Mouse (Mus musculus) liver, embryonic 15.5 days (tissue): ENCODE measurements around the gene Ranbp10. TPM values are rescaled to one million over a fixed set of nuclear protein-coding genes. Genes with fewer than 3 reads are reported as not detected.

Experiments used
- ATAC-seq: fragments of 200-750 bp; cut with Nextera tagmentation; 2 replicates; pipeline ENCODE4 v1.8.0; 2017; ENCODE audit warnings: moderate number of reproducible peaks, mild to moderate bottlenecking, moderate library complexity; ENCODE audit not compliant: insufficient read depth
- H3K27ac ChIP-seq: fragments of 300-500 bp; sonication (generic); replicated peaks from 2 replicates; pipeline ENCODE4 v1.5.1; 2015; ENCODE audit warnings: mild to moderate bottlenecking, inconsistent platforms
- H3K27me3 ChIP-seq: fragments of 300-500 bp; sonication (generic); 2 replicates; pipeline ENCODE4 v1.6.1; 2015; ENCODE audit warnings: mild to moderate bottlenecking, inconsistent platforms
- H3K36me3 ChIP-seq: fragments of 300-500 bp; sonication (generic); replicated peaks from 2 replicates; pipeline ENCODE4 v1.6.1; 2015; ENCODE audit warnings: moderate library complexity, mild to moderate bottlenecking, inconsistent platforms
- H3K4me1 ChIP-seq: fragments of 300-500 bp; sonication (generic); replicated peaks from 2 replicates; pipeline ENCODE4 v1.6.1; 2015; ENCODE audit warnings: inconsistent platforms
- H3K4me2 ChIP-seq: fragments of 300-500 bp; sonication (generic); 2 replicates; pipeline ENCODE4 v1.6.1; 2015; ENCODE audit warnings: moderate library complexity, mild to moderate bottlenecking, inconsistent platforms
- H3K4me3 ChIP-seq: fragments of 300-500 bp; sonication (generic); replicated peaks from 2 replicates; pipeline ENCODE4 v1.5.1; 2015; ENCODE audit warnings: mild to moderate bottlenecking, inconsistent platforms
- H3K9ac ChIP-seq: fragments of 300-500 bp; sonication (generic); 2 replicates; pipeline ENCODE4 v1.6.1; 2015; ENCODE audit warnings: moderate library complexity, mild to moderate bottlenecking, inconsistent platforms
- H3K9me3 ChIP-seq: fragments of 300-500 bp; sonication (generic); replicated peaks from 2 replicates; pipeline ENCODE4 v1.6.1; 2016; ENCODE audit warnings: inconsistent platforms
- WGBS: fragments of 180-500 bp; shearing (Covaris S2); methylation state at CpG from one replicate; pipeline ENCODE4 v1.1.7; 2015; ENCODE audit warnings: mixed read lengths; ENCODE audit not compliant: insufficient replicate concordance; 5-methylcytosine and 5-hydroxymethylcytosine counted together
- polyA plus RNA-seq: library from polyadenylated mRNA; unstranded; fragments of >200 nt; fragmentation: Nextera tagmentation; extraction: Ambion mirVana; gene quantifications from 2 replicates; pipeline ENCODE4 v1.2.1, GENCODE M21; 2015

The Ranbp10 gene
- 45.0 and 52.2 TPM in 2 replicates for polyA plus RNA-seq

DNA sequence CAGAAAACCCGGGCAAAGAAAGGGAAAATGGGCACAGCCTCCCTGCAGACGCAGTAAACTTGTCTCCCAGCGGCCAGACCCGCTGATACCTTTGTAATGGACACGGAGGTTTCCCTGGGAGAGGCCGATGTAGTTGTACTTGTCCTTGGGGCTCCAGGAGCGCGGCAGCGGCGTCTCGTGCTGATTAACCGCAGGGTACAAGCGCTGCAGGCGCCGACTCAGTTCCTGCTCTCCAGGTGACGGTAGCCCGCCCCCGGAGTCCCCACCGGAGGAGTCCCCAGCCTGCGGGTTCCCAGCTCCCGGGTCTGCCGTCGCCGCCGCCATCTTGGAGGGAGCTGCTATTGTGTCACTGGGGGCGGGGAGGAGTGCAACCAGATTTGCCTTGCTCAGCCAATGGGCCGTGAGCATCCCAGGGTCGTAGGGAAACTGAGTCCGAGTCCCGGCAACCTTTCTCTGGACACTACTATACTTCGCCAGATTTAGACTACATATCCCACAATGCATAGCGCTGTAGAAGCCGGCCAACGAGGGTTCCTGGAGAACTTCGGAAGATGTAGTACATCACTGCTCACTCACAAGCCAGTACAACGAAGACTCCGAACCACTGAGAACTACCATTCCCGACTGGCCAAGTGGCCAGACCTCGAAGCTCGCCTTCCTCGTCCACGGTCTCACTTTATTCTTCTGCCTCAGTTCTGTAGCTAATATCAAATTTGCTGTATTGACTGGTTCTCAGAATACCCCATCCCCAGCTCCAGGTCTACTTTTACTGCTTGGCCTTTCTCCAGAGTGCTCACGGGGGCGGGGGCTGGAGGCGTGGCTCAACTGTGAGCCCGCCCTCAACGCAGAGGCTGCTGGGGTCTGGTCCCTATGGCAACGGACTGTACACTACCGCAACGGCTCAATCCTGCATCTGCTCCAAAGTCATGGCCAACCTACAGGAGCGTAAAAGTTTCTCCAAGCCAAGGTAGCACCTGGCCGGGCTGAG, at the start of gene Ranbp10, which contains the start of gene Tsnaxip1:
Ranbp10 (minus strand) TSS at position 490 of the 988 bp plus-strand sequence.
Tsnaxip1 (plus strand) TSS at position 871 of the 988 bp plus-strand sequence.
- H3K9ac ChIP-seq = peak within 1 kb of the TSS; percentile 88
- H3K4me3 ChIP-seq = peak within 1 kb of the TSS; percentile 76
- peak within 1 kb of the TSS; percentile 99 for H3K27ac ChIP-seq
- peak within 1 kb of the TSS; percentile 74 for H3K4me2 ChIP-seq
- H3K27me3 ChIP-seq = no peaks in the 10 kb centered on the region
- ATAC-seq = peak; percentile 93
- under 1% methylated on average over 52 of the region's 52 CpGs for WGBS
- peaks cover 68% of the 10 kb centered on the region for H3K4me1 ChIP-seq
- H3K36me3 ChIP-seq = peaks cover 41% of the 10 kb centered on the region
- H3K9me3 ChIP-seq = no peaks in the 10 kb centered on the region

- H3K9me3 ChIP-seq = no peaks in the 10 kb centered on the region
- H3K4me3 ChIP-seq = no peak overlapping the region
- H3K4me2 ChIP-seq = no peak overlapping the region
- H3K36me3 ChIP-seq = peaks cover 92% of the 10 kb centered on the region
- no peak overlapping the region for H3K27ac ChIP-seq
- H3K4me1 ChIP-seq = peaks cover 14% of the 10 kb centered on the region; the same call in 1 of the 2 replicates
- no peaks in the 10 kb centered on the region for H3K27me3 ChIP-seq
- no peak overlapping the region for H3K9ac ChIP-seq
- 88% methylated on average over 6 of the region's 6 CpGs for WGBS
- ATAC-seq = no peak
Measured at GRCm38 (mm10) chr8:105874301-105874700, 47.2 kb upstream of the Ranbp10 start.

DNA sequence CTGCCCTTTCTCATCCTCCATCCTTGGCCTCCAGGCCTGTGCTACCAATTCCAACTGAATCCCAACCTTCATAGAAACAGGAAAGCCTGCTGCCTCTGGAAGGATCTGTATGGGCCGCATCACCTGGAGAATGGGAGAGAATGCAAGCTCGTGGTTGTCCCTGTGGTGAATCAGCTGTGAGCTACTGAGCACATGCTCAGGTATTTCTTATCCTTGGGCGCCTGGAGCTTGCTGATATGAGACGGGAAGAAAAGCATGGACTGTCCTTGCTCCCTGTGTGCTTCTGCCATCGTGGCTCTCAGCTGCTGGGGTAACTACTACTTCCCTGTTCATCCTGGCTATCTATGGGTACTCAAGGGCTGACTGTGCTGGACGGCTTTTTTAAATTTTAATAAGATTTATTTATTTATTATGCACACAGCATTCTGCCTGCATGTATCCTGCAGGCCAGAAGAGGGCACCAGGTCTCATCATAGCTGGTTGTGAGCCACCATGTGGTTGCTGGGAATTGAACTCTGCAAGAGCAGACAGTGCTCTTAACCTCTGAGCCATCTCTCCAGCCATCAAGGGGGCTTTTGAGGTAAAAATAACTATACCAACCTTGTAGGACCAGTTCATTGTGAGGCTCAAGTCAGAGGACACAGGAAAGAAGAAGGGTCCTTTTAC, 39.3 kb upstream of the Ranbp10 start:
- Histone ChIP-seq H3K4me2 (no peak overlapping the region), H3K4me1 (peaks cover 67% of the 10 kb centered on the region), H3K4me3 (no peak overlapping the region), H3K27ac (peak overlapping the region; percentile 46; the same call in 1 of the 2 replicates), H3K9me3 (no peaks in the 10 kb centered on the region), H3K27me3 (no peaks in the 10 kb centered on the region), H3K36me3 (peaks cover 70% of the 10 kb centered on the region), H3K9ac (no peak overlapping the region)
- 34% methylated on average over 6 of the region's 6 CpGs for WGBS
- 0 out of 2 replicates have a peak, but pooled peaks have one; percentile 3 for ATAC-seq

GRCm38 (mm10) chr8:105861951-105862350, 34.8 kb upstream of the Ranbp10 start:
- peak overlapping the region; percentile 98 for H3K4me2 ChIP-seq
- H3K27me3 ChIP-seq = no peaks in the 10 kb centered on the region
- H3K4me1 ChIP-seq = peaks cover 90% of the 10 kb centered on the region
- peak overlapping the region; percentile 86 for H3K9ac ChIP-seq
- peak overlapping the region; percentile 88 for H3K4me3 ChIP-seq
- 0% methylated on average over 1 of the region's 1 CpGs for WGBS
- no peak for ATAC-seq
- peaks cover 38% of the 10 kb centered on the region for H3K36me3 ChIP-seq
- H3K27ac ChIP-seq = peak overlapping the region; percentile 97
- no peaks in the 10 kb centered on the region for H3K9me3 ChIP-seq

- H3K27ac ChIP-seq = peak within 1 kb of the TSS; percentile 97
- under 1% methylated on average over 59 of the region's 59 CpGs for WGBS
- no peaks in the 10 kb centered on the region for H3K27me3 ChIP-seq
- peak within 1 kb of the TSS; percentile 88 for H3K4me3 ChIP-seq
- peaks cover 90% of the 10 kb centered on the region for H3K4me1 ChIP-seq
- H3K36me3 ChIP-seq = peaks cover 22% of the 10 kb centered on the region
- peak; percentile 94 for ATAC-seq
- peak within 1 kb of the TSS; percentile 98 for H3K4me2 ChIP-seq
- H3K9me3 ChIP-seq = no peaks in the 10 kb centered on the region
- H3K9ac ChIP-seq = peak within 1 kb of the TSS; percentile 86
Measured at GRCm38 (mm10) chr8:105860143-105860981, 33.2 kb upstream of the Ranbp10 start, which contains the start of gene Nutf2. TSS of gene Nutf2 (plus strand) at chr8:105860580.

DNA sequence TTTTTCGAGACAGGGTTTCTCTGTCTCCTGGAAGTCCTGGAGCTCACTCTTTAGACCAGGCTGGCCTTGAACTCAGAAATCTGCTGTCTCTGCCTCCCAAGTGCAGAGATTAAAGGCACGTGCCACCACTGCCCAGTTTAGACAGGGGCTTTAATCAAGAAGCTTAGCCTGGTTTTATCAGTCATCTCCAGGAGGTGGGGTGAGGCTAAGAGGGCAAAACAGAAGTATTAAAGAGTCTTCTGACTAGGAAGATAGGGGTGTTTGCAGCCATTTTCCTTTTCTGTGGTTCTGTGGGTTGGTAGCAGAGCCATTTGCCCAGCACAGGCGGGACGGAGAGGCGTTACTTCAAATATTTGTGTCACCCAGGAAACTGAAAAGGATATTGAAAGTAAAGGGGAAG, 32.2 kb upstream of the Ranbp10 start:
- peak overlapping the region; percentile 98 for H3K4me2 ChIP-seq
- peak overlapping the region; percentile 88 for H3K4me3 ChIP-seq
- 9% methylated on average over 5 of the region's 5 CpGs for WGBS
- no peak for ATAC-seq
- peaks cover 15% of the 10 kb centered on the region for H3K36me3 ChIP-seq
- H3K9me3 ChIP-seq = no peaks in the 10 kb centered on the region
- no peaks in the 10 kb centered on the region for H3K27me3 ChIP-seq
- H3K4me1 ChIP-seq = peaks cover 87% of the 10 kb centered on the region
- peak overlapping the region; percentile 86 for H3K9ac ChIP-seq
- peak overlapping the region; percentile 97 for H3K27ac ChIP-seq

GRCm38 (mm10) chr8:105858495-105858894, 31.3 kb upstream of the Ranbp10 start:
- peak overlapping the region; percentile 98; the same call in 1 of the 2 replicates for H3K4me2 ChIP-seq
- no peaks in the 10 kb centered on the region for H3K9me3 ChIP-seq
- H3K4me3 ChIP-seq = peak overlapping the region; percentile 88; the same call in 1 of the 2 replicates
- H3K36me3 ChIP-seq = peaks cover 12% of the 10 kb centered on the region
- peak overlapping the region; percentile 97 for H3K27ac ChIP-seq
- H3K27me3 ChIP-seq = no peaks in the 10 kb centered on the region
- ATAC-seq = no peak
- no peak overlapping the region for H3K9ac ChIP-seq
- 54% methylated on average over 5 of the region's 5 CpGs for WGBS
- H3K4me1 ChIP-seq = peaks cover 80% of the 10 kb centered on the region

DNA sequence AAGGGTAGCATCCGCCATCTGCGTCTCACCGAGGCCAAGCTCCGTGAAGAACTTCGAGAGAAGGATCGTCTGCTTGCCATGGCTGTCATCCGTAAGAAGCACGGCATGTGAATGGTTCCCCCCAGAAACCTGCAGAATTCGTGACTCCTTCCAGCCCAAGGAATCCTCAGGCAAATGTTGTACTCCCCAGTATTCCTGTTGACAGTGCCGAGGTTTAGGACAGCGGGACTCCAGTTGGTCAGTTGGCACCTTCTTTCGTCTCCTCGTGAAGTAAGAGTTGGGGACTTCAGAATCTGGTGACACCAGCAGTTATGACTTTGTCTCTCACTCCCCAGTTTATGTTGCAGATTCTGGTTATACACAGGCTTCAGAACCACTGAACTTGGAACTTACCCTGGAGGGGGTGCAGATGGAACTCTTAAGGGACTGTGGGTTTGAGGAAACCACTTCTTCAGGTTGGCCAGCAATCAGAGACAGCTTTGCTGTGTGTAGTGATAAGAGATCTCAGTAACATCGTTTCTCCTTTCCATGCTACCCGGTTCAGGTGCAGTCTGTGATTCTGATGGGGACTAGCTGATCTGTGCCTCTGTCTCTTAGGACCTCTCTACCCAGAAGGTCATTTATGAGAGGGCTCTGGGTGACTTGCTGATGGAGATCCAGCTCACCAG, 29.2 kb upstream of the Ranbp10 start:
- H3K9me3 ChIP-seq = no peaks in the 10 kb centered on the region
- H3K4me3 ChIP-seq = peak overlapping the region; percentile 90
- peak overlapping the region; percentile 92 for H3K9ac ChIP-seq
- ATAC-seq = no peak
- H3K27me3 ChIP-seq = no peaks in the 10 kb centered on the region
- H3K27ac ChIP-seq = peak overlapping the region; percentile 89
- H3K4me2 ChIP-seq = peak overlapping the region; percentile 98
- H3K4me1 ChIP-seq = peaks cover 68% of the 10 kb centered on the region
- peaks cover 12% of the 10 kb centered on the region for H3K36me3 ChIP-seq
- 15% methylated on average over 15 of the region's 15 CpGs for WGBS

DNA sequence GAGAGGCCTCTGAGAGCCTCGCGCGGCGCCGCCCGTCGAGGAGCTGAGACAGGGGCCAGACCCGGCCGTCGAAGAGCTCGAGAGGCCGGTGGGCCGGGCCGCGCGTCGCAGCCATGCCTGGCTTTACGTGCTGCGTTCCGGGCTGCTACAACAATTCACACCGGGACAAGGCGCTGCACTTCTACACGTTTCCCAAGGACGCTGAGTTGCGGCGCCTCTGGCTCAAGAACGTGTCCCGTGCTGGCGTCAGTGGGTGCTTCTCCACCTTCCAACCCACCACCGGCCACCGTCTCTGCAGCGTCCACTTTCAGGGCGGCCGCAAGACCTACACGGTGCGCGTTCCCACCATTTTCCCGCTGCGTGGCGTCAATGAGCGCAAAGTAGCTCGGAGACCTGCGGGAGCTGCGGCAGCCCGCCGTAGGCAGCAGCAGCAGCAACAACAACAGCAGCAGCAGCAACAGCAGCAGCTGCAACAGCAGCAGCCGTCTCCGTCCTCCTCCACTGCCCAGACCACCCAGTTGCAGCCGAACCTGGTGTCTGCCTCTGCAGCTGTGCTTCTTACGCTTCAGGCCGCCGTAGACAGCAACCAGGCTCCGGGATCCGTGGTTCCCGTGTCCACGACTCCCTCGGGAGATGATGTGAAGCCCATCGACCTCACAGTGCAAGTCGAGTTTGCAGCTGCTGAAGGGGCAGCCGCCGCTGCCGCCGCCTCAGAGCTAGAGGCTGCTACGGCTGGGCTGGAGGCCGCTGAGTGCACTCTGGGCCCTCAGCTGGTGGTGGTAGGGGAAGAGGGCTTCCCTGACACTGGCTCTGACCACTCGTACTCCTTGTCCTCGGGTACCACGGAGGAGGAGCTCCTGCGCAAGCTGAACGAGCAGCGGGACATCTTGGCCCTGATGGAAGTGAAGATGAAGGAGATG, 28.4 kb upstream of the Ranbp10 start:
- H3K4me1 ChIP-seq = peaks cover 68% of the 10 kb centered on the region
- WGBS = under 1% methylated on average over 71 of the region's 71 CpGs

More for the DNA sequence above, 28.4 kb upstream of the Ranbp10 start:
- peaks cover 12% of the 10 kb centered on the region for H3K36me3 ChIP-seq
- peak overlapping the region; percentile 89 for H3K27ac ChIP-seq
- H3K27me3 ChIP-seq = no peaks in the 10 kb centered on the region
- H3K9ac ChIP-seq = peak overlapping the region; percentile 92
- H3K9me3 ChIP-seq = no peaks in the 10 kb centered on the region
- H3K4me2 ChIP-seq = peak overlapping the region; percentile 98
- ATAC-seq = peak; percentile 26
- peak overlapping the region; percentile 90 for H3K4me3 ChIP-seq
